Mouse (Mus musculus) brain, embryonic 14.5 days (tissue): ENCODE measurements around the gene Mpped2.

Experiments
- CTCF ChIP-seq: fragments of 200-500 bp; IDR thresholded peaks from 2 replicates; pipeline ENCODE4 v1.5.1; 2012; ENCODE audit warnings: inconsistent platforms, mild to moderate bottlenecking, moderate library complexity, borderline replicate concordance; ENCODE audit not compliant: insufficient read depth, insufficient read length; ENCODE audit errors: extremely low read depth
- POLR2A ChIP-seq: fragments of 200-500 bp; IDR thresholded peaks from 2 replicates; pipeline ENCODE4 v1.6.1; 2012; ENCODE audit warnings: mild to moderate bottlenecking, inconsistent platforms, borderline replicate concordance; ENCODE audit not compliant: poor library complexity, insufficient read depth, insufficient read length, severe bottlenecking; ENCODE audit errors: extremely low read depth

DNA sequence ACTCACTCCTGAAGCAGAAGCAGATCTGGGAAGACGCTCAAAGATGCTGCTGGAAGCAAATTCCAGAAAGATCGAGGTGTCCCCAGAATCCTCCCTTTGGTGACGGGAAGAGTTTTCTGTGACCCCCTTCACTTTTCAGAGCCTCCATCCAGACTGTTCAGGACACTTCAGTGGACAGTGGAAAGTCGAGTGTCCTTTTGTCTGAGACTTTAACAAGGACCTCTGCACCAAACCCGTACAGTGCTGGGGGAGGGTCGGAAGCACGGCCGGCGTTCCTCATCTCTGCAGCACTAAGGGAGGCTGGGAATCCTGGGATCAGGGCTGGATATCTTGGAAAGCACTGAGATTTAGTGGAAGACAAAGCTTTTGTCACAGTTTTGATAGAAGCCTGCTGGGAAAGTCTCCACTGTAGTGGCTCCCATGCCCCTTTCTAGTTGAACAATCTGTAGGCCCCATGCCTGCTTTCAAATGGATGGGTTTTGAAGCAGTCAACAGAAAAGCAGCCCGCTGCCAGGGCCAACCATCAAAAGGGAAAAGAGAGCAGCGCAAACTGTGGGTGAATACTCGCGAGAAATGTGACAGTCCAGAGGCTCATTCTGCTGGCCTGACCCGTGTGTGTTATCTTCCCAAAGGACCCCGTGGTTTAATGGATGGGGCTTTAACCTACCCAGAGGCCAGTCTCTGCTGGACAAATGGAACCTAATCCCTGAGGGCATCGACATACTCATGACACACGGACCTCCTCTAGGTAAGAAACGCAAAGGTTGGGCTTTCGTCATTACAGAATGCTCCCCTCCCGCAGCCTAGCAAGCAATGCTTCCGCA is 168.0 kb downstream of the Mpped2 start:
- TF ChIP-seq CTCF (no peak), POLR2A (no peak)
